Mouse (Mus musculus) frontal cortex, postnatal 10 days (tissue): ENCODE results near the gene Ror1.

Experiments used
- DNase-seq, 2 experiments: peaks; one replicate each; pipeline ENCODE4 v3.0.0; 2022; ENCODE audit warnings: low spot score in 2 of 2, mixed read lengths in 1 of 2

Ror1 gene

DNA sequence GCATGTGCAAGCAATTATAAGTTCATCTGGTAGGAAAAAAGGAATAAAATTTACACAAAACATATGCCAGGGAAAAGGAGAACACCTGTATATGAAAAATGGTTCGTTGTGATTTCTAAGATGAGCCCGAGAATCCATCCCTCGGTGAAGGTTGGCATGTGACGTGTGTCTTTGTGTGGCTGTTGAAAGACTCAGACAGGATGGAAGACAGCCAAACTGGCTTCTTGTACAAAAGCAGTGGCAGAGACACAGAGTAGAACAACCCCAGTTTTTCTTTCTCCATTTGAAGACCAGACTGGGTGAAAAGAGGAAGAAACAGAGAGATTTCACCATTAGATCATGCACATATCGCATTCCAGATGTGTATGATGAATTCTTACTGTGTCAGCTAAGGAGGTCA is 62.8 kb downstream of the Ror1 start:
- no peak for DNase-seq

- DNase-seq: no peak
These were observed 64.6 kb downstream of the Ror1 start for GRCm38 (mm10) chr4:100160156-100160555.

GRCm38 (mm10) chr4:100165790-100166189 is 70.2 kb downstream of the Ror1 start:
- DNase-seq: no peak

DNA sequence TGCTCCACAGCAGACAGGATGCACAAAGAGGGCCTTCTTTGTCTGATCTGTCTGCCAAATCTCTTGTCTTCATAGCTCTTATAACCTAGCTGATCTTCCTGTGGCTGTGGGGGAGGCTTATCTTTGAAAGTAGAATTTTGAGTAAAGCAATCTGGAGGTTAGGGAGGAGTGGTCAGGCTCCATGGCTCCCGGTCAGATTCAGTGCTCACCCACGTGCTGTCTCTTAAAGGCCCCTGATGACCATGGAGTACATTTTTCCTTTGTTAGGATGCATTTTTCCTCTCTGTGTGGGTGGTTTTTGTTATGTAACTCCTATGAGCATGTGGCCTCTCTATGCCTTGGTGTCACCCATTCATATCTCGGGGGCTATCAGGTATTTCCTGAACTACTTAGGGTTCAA is 71.3 kb downstream of the Ror1 start:
- DNase-seq: no peak

GRCm38 (mm10) chr4:100169683-100170082 is 74.1 kb downstream of the Ror1 start:
- DNase-seq: no peak

DNA sequence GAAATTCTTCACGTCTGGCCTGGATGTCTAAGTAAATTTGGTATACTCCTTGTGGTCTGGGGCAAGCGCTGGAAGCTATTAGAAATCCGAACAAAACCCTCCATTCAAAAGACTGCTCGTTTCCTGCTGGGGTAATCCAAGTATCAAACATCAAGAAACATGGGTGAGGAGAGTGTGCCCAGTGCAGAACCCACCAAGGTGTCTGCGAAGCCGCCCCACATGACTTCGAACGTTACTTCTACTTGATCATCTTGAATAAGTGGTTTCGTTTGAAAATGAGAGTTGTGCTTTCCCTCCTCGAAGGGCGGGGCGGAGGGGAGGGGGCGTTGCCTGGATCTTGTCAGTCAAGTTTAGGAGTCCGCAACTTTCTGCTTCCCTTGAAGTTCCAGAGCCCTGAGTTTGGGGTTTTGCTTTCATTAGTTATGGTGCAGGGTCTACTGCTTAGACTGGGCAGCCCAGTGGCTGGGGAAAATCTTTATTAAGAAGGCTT is 74.6 kb downstream of the Ror1 start:
- peak in 1 of 2 experiments; percentile 11 for DNase-seq

DNA sequence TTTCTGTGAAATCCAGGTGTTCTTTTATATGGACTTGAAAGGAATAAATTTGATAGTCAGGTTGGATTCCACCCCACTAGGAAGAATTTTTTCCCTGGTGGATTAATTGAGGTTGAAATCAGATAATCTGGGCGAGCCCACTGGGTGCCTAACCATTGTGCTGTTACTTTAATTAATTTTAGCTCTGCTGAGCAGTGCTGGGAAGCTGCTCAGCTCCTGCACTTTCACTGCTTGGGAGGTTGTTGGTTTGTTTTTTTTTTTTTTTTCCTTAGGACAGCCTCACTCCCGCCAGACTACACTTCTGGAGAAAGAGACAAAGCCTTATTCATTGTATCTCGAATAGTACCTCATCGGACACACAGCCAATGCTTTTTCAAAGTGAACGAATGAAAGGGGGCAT is 75.2 kb downstream of the Ror1 start:
- no peak for DNase-seq

GRCm38 (mm10) chr4:100171483-100171898 is 75.9 kb downstream of the Ror1 start:
- DNase-seq: no peak

- no peak for DNase-seq
These were observed 80.0 kb downstream of the Ror1 start for GRCm38 (mm10) chr4:100175594-100175993.

DNA sequence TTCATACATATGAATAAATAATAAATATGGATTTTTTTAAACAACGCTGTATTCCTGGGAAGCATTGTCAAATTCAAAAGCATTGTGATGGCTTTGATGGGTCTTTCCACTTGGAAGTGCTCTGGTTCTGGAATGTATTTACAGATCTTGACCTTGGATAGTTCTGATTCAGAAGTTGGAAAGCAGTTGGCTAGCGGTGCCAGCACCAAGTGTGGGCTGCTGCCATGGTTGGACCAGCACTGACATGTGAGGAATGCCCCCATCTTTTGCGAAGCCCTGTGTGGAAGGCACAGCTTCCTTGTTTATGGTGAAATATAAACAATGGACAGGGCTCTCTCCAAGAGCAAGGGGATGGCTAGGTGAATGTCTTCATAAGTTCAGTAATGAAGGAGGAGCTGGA is 82.7 kb downstream of the Ror1 start:
- no peak for DNase-seq

DNA sequence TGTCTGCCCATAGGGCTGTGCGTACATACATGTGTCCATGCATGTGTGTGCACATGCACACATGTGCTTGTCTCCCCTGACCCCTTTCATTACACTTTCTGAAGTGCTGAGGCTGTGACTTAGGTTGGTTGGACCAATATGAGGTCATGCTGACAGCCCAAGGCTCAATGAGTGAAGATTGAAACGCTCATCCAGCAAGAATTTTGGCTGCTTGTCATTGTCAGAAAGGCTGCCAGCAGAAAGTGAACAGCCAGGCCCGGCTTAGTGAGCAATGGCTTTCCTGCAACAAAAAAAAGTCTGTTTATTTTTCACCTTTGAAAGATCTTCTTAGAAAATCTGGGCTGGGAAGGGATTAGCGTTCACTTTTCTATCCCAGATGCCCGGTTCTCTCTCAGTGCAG is 86.1 kb downstream of the Ror1 start:
- DNase-seq: no peak

DNA sequence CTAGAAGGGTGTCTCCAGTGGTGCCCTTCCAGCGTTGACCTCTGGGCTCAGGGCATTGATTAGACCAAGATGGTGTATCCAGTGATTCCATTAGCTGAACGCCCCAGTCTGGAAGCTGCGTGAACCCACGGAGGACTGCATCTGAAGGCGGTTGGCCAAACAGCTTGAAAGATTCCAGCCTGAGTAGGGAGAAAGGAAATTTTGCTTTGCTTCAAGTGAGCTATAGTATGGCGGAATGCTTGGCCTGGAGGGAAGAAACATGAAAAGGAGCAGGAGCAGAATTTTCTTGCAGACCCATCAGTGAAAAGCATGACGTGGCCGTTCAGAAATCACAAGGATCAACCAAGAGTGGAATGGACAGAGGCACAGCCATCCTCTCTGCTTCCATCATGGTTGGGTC is 91.2 kb downstream of the Ror1 start:
- no peak for DNase-seq

DNA sequence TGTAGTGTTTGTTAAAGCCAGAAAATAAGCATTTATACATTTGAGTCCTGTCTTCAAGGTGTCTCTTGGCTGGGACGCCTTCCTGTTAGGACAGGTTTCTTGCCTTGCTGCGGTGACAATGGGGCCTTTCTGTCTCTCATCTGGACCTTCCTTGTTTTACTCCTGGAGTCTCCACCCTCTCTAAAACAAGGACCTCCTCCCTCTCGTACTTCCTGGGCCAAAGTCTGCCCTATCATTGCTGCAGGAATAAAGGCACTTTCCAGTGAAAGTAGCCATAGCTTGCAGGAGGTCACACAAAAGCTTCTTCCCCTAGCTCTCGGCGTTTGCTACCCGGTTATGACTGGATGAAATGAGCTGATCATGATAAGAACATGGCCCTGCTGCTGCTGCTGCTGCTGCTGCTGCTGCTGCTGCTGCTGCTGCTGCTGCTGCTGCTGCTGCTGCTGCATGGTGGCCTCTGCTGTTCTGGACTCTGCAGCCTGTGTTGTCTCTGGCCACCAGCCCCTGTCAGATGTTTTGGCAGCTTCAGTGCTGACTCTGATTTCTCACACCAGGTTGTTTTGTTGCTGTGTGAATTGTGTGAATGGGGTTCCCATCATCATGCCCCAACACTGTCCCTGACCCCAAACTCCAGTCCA is 92.1 kb downstream of the Ror1 start:
- DNase-seq: no peak

DNA sequence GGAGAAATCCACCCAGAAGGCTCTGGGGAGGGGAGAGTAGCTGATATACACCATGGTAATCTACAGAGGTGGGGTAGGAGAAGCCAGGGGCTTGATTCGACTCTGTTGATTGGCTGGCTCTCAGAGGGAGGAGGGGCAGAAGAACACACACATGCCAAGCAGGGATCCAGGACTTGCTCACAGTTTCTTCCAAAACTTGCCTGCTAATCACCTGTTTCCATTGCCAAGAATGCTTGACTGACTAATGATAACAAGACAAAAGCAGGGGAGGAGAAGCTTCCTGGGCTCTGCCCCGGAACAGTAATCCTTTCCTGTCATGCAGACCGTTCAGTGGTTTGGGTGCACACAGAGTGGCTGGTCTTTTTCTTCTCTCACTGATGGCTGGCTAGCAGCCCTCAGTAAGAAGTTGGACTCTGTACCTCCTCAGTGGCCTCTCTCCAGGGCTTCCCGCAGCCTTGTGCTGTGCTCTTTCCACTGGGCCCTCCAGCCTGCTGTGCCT is 92.7 kb downstream of the Ror1 start:
- DNase-seq: peak in 1 of 2 experiments; percentile 10

GRCm38 (mm10) chr4:100191483-100191882 is 95.9 kb downstream of the Ror1 start:
- DNase-seq: no peak

DNA sequence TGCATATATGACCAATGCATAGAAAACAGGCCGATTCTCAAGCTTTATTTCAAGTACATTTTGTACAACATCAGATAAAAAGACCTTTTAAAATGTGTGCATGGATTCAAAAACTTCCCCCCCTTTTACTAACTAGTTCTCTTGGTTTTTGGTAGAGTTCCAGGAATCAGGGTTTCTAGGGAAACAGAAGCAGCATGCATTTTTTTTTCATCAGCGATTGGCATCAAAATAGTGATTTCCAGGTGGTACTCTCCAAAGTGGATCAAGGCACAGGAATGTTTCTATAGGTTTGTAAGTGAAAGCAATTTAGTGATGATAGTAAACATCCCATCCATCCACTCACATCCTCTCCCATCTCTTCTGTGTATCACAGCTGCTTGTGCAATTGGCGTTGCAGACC is 98.5 kb downstream of the Ror1 start:
- DNase-seq: no peak

DNA sequence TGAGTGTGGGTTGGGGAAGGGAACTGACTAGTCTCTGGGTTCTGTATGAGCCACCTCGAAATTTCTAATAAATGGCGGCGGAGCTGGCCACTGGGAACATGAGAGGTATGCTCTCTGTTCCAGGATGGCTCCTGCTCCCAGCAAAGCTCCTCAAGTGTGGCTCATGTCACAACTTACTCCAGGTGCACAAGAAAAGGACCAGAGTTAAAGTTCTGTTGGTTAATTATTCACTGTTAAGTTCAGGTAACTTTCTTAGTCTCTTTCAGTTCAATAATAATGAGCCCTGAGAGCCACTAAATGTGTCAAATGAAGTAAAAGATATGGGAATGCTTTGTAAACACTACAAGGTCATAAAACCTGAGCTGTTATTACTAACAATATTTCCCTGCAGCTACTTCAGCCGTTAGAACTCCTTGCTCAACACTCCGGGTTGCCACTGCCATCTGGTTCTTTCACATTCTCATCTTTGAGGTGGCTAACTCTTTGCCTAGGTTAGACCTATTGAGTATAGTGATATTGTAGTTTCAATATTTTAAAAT is 100.7 kb downstream of the Ror1 start:
- no peak for DNase-seq

DNA sequence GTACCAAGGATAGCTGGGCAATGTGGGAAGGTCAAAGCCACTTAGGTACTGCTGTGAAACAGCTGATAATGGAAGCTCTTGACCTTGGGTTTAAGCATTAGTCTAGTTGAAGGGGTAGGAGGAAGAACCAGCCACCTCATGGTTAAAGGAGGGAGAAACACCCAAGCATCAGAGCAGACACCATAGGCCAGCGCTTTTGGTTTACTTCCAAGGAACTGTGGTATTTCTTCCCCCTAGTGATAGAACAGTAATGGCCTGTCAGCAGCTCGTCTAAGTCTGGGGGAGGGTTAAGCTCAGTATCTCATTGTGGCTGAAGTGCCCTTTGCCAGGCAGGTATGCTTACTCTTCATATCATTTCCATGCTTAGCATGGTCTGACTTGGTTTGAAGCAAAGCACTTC is 102.7 kb downstream of the Ror1 start:
- DNase-seq: no peak

- DNase-seq: no peak
These were observed 105.7 kb downstream of the Ror1 start for GRCm38 (mm10) chr4:100201322-100201721.

DNA sequence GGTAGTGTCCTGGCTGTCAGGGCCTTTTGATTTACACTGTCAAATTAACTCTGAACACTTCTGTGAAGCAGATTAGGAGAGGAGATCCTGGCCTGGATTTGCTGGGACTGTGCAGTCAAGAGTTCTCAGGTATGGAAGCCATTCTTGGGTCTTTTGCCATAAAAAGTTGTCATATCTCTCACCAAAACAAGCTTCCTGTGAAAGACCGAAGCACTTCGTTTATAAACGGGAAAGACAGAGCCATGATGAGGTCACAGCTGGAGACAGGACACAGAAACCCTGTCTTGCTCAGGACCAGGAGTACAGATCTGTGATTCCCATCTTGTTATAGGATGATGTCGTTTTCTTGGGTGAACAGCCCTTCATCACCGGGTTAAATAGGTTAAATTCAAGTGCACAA is 107.5 kb downstream of the Ror1 start:
- no peak for DNase-seq

DNA sequence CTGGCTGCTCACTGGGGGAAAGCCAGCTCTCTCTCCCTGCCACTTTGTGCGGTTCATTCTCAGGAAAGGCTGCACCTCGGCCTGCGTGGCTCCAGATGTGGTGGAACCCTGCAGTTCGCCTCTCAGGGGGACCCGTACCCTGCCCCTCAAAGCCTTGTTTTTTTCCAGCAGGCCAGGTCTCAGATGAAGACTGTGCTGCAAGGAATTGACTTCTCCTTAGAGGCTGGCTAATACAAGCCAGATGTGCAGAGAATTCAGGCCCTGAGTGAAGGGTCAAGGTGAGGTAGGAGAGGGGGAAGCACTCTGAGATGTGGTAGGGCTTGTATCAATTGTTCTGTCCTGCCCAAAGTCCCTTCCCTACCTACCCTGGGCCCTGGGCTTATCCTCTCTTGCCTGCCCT is 108.1 kb downstream of the Ror1 start:
- DNase-seq: no peak

GRCm38 (mm10) chr4:100204381-100204780 is 108.8 kb downstream of the Ror1 start:
- DNase-seq: no peak

DNA sequence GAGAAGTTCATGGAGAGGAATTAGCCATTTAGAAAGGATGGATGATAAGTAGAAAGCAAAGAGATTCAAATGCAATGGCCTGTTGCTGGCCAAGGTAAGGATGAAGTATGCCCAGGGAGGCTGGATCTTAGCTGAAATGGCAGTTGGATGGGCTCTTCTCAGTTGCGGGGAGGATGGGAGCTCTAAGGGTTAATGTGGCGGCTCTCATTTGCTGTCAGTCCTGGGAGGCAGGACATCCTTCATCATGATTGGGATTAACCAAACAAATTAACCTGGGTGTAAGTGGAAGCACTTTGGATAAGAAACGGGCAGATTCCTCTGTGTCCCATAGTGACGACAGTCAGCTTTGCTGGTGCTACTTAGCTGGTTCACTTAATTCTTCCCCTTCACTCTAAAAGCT is 112.5 kb downstream of the Ror1 start:
- no peak for DNase-seq

DNA sequence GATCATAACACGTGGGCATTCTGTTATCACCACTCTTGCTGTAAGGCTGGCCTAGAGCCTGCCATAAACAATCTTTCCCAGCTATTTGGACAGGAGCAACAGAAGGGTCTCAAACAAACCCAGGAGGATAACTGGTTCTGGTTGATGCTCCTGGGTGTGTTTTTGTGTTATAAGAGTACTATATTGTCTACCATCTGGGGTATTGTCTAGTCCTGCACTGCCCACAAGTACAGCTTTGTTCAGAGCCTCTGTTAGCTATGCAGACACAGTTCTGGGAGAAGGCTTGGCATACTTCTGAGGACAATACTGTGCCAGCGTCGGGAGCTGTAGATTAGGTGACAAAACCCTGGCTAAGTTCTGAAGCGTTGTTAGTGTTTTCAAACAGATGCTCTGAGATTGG is 113.5 kb downstream of the Ror1 start:
- no peak for DNase-seq
